Mouse (Mus musculus) myocyte (in vitro differentiated cells): Measurements from ENCODE around the gene Cdk13. TPM values are rescaled to one million over a fixed set of nuclear protein-coding genes. Genes with fewer than 3 reads are reported as not detected.
A peak's percentile ranks its signal among the peaks of the same experiment; 100 is the strongest.

Experiments
- H3K27me3 ChIP-seq: one replicate; pipeline ENCODE4 v1.6.1; 2011; ENCODE audit not compliant: control insufficient read depth, insufficient read depth, insufficient read length
- H3K36me3 ChIP-seq: one replicate; pipeline ENCODE4 v1.6.1; 2011; ENCODE audit not compliant: control insufficient read depth, insufficient read depth
- H3K4me2 ChIP-seq: one replicate; pipeline ENCODE4 v1.6.1; 2011; ENCODE audit warnings: low read depth, control low read depth
- H3K4me3 ChIP-seq: one replicate; pipeline ENCODE4 v1.5.1; 2011; ENCODE audit warnings: mild to moderate bottlenecking, control low read depth, moderate library complexity
- H3K79me2 ChIP-seq: one replicate; pipeline ENCODE4 v1.6.1; 2011; ENCODE audit not compliant: control insufficient read depth, insufficient read depth
- H3ac ChIP-seq: one replicate; pipeline ENCODE4 v1.6.1; 2011; ENCODE audit not compliant: control insufficient read depth, insufficient read length
- CEBPB ChIP-seq: IDR thresholded peaks from 2 replicates; pipeline ENCODE4 v1.6.1; 2011; ENCODE audit warnings: mild to moderate bottlenecking, moderate library complexity; ENCODE audit not compliant: poor library complexity, insufficient read depth, severe bottlenecking
- E2F4 ChIP-seq: IDR thresholded peaks from one replicate; pipeline ENCODE4 v1.6.1; 2011; ENCODE audit warnings: mild to moderate bottlenecking, control low read depth, moderate library complexity; ENCODE audit not compliant: insufficient read depth
- MAX ChIP-seq: IDR thresholded peaks from one replicate; pipeline ENCODE4 v1.6.1; 2011; ENCODE audit warnings: low read depth, mild to moderate bottlenecking, control low read depth
- MYOD1 ChIP-seq, 3 experiments: IDR thresholded peaks; one replicate each; pipeline ENCODE4 v1.6.1; 2011; ENCODE audit warnings: control low read depth in 2 of 3, low read depth in 2 of 3, mild to moderate bottlenecking in 2 of 3, moderate library complexity in 1 of 3; ENCODE audit not compliant: insufficient read length in 2 of 3, control insufficient read depth in 1 of 3
- MYOG ChIP-seq, 3 experiments: IDR thresholded peaks; one replicate each; pipeline ENCODE4 v1.6.1; 2011; ENCODE audit warnings: control low read depth in 2 of 3, low read depth in 2 of 3, mild to moderate bottlenecking in 2 of 3; ENCODE audit not compliant: insufficient read length in 2 of 3, control insufficient read depth in 1 of 3, insufficient read depth in 1 of 3
- POLR2A ChIP-seq: IDR thresholded peaks from one replicate; pipeline ENCODE4 v1.6.1; 2011; ENCODE audit warnings: low read depth, mild to moderate bottlenecking, control low read depth, moderate library complexity; ENCODE audit not compliant: insufficient read length
- POLR2AphosphoS2 ChIP-seq: IDR thresholded peaks from one replicate; pipeline ENCODE4 v1.6.1; 2011; ENCODE audit warnings: low read depth, control low read depth; ENCODE audit not compliant: insufficient read length
- REST ChIP-seq: IDR thresholded peaks from one replicate; pipeline ENCODE4 v1.6.1; 2011; ENCODE audit warnings: mild to moderate bottlenecking, control low read depth, moderate library complexity; ENCODE audit not compliant: insufficient read depth, insufficient read length
- SRF ChIP-seq: IDR thresholded peaks from one replicate; pipeline ENCODE4 v1.6.1; 2011; ENCODE audit warnings: low read depth; ENCODE audit not compliant: control insufficient read depth, insufficient read length
- TCF12 ChIP-seq: IDR thresholded peaks from one replicate; pipeline ENCODE4 v1.6.1; 2011; ENCODE audit warnings: mild to moderate bottlenecking, control low read depth; ENCODE audit not compliant: poor library complexity, insufficient read depth, severe bottlenecking
- TCF3 ChIP-seq: IDR thresholded peaks from one replicate; pipeline ENCODE4 v1.6.1; 2011; ENCODE audit warnings: low read depth, control low read depth; ENCODE audit not compliant: insufficient read length
- USF1 ChIP-seq: IDR thresholded peaks from one replicate; pipeline ENCODE4 v1.6.1; 2011; ENCODE audit warnings: low read depth, mild to moderate bottlenecking, control low read depth, moderate library complexity
- polyA plus RNA-seq: library from polyadenylated mRNA; unstranded; fragments of >200 nt; fragmentation: generic; extraction: Trizol; gene quantifications from one replicate; pipeline ENCODE4 v1.2.1, GENCODE M21; 2012; ENCODE audit warnings: missing spikeins

Cdk13 gene
- polyA plus RNA-seq, 1 experiment: 11.6 TPM

DNA sequence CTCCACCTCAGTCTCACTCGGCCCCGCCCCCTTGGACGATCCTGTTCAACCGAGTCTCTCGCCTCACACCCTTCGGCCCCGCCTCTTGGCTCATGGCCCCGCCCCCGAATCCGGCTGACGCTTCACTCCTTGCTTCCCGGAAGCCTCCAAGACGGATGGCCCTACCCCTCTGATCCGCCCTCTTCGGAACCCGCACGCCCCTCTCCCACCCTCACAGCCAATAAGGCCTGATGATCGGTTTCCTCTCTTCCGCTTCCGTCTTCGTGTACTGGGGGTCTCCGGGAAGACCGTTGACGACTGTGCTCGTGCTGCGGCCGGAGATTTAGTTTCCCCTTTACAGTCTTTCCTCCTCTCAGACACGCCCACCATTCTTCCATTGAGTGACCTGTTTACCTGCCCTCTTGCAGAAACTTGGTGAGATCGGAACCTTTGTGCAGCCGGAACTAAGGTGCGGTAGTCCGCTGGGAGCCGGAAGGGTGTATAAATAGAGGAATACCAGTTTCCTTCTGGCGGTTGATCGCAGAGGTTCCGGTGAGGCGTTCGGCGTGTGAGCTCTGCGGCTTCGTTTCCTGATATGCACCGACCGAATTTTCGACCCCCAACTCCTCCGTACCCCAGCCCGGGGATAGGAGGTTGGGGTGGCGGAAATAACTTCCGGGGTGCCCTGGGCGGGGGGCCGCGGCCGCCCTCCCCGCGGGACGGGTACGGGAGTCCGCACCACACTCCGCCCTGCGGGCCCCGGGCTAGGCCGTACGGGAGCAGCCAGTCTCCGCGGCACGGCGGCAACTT is 109.8 kb downstream of the Cdk13 start, which contains the start of the genes Mplkip and Sugct:
Gene Mplkip, plus strand, starts transcription at position 282 of the 789 bp plus-strand sequence.
Gene Sugct, minus strand, starts transcription at position 643 of the 789 bp plus-strand sequence.
- peaks cover 44% of the 10 kb centered on the region for H3K79me2 ChIP-seq
- H3K4me2 ChIP-seq: peak within 1 kb of the TSS; percentile 84
- no peaks in the 10 kb centered on the region for H3K36me3 ChIP-seq
- H3ac ChIP-seq: peak within 1 kb of the TSS; percentile 58
- TF ChIP-seq TCF12: no peak
- no peak for TF ChIP-seq CEBPB
- TF ChIP-seq POLR2A: peak; percentile 61
- TF ChIP-seq TCF3: no peak
- no peak for TF ChIP-seq REST
- no peak for TF ChIP-seq MYOG (IDR thresholded peaks at IDR 0.05; ENCODE audit: control insufficient read depth in 1 of 3, insufficient read depth in 1 of 3, insufficient read length in 2 of 3, low read depth in 2 of 3)
- TF ChIP-seq USF1: peak; percentile 6
- TF ChIP-seq MYOD1 (IDR thresholded peaks at IDR 0.05; ENCODE audit: control insufficient read depth in 1 of 3, insufficient read length in 2 of 3, low read depth in 2 of 3): no peak
- peak; percentile 67 for TF ChIP-seq POLR2AphosphoS2
- peak within 1 kb of the TSS; percentile 76 for H3K4me3 ChIP-seq
- H3K27me3 ChIP-seq: no peaks in the 10 kb centered on the region

DNA sequence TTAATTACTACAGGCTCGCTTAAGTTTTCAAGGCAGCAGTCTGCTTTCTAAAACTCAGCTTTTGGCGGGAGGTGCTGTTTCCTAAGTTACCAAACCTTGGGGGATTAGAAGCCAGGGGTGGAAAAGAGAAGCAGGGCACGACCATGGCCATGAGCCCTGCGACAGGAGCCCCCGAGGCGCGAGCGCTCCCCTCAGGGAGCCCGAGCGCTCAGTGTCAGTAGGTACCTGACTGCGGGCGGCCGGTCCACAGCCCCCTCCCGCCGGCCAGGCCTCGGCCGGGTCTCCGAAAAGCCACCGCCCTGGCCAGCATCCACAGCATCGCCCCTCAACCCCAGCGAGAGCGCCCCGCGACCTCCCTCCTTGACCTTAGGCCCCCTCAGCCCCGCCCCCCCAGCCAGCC is 110.5 kb downstream of the Cdk13 start:
- H3K79me2 ChIP-seq: peaks cover 37% of the 10 kb centered on the region
- H3K4me2 ChIP-seq: peak overlapping the region; percentile 72
- H3ac ChIP-seq: peak overlapping the region; percentile 2
- H3K27me3 ChIP-seq: no peaks in the 10 kb centered on the region
- no peaks in the 10 kb centered on the region for H3K36me3 ChIP-seq
- H3K4me3 ChIP-seq: peak overlapping the region; percentile 76
- TF ChIP-seq TCF12 (no peak), CEBPB (no peak), E2F4 (no peak), POLR2AphosphoS2 (peak; percentile 50), MYOG (IDR thresholded peaks at IDR 0.05; ENCODE audit: control insufficient read depth in 1 of 3, insufficient read depth in 1 of 3, insufficient read length in 2 of 3, low read depth in 2 of 3) (no peak), POLR2A (peak; percentile 52), REST (no peak), USF1 (no peak)

DNA sequence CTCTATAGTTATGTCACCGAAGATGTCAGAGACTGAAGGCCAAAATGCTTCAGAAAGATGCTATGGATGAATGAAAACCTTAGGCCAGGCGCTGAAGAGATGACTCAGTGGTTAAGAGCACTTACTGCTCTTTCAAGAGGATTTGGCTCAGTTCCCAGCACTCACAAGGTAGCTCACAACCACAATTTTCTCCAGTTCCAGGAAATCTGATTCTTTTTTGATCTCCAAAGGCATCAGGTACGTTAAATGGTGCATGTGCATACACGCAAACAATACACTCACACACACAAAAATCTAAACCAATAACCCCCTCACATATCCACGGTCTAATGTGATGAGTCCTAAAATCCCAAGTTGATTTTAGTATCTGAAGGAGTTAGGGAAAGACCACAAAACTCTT is 111.1 kb downstream of the Cdk13 start:
- Histone ChIP-seq H3K36me3 (no peaks in the 10 kb centered on the region), H3K4me3 (peak overlapping the region; percentile 76), H3K27me3 (no peaks in the 10 kb centered on the region), H3ac (peak overlapping the region; percentile 2), H3K79me2 (peaks cover 32% of the 10 kb centered on the region), H3K4me2 (peak overlapping the region; percentile 72)
- TF ChIP-seq POLR2A (no peak), SRF (no peak), POLR2AphosphoS2 (no peak), USF1 (no peak), CEBPB (no peak), MYOG (IDR thresholded peaks at IDR 0.05; ENCODE audit: control insufficient read depth in 1 of 3, insufficient read depth in 1 of 3, insufficient read length in 2 of 3, low read depth in 2 of 3) (no peak), MAX (no peak), TCF3 (no peak), MYOD1 (IDR thresholded peaks at IDR 0.05; ENCODE audit: control insufficient read depth in 1 of 3, insufficient read length in 2 of 3, low read depth in 2 of 3) (no peak), REST (no peak), E2F4 (no peak), TCF12 (no peak)

DNA sequence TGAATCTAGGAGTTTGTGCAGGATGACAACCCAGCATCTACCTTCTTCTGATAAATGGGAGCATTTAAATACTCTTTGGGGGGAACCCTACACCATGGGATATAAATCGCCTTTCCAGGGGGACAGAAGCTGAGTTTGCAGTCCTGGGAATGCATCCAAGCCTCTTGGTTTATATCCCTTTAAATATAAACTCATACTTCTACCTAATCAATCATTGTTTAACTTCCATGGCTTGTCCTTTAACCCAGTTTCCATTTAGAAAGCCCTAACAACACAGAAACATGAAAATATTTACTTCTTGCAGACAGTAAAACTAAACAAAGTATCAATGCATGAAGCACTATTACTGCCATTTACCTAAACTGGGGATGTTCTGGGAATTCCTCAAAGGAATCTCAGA is 113.5 kb downstream of the Cdk13 start:
- Histone ChIP-seq H3K79me2 (peaks cover 10% of the 10 kb centered on the region), H3ac (no peak overlapping the region), H3K27me3 (no peaks in the 10 kb centered on the region), H3K4me2 (no peak overlapping the region), H3K4me3 (no peak overlapping the region), H3K36me3 (no peaks in the 10 kb centered on the region)
- TF ChIP-seq SRF (no peak), MYOG (IDR thresholded peaks at IDR 0.05; ENCODE audit: control insufficient read depth in 1 of 3, insufficient read depth in 1 of 3, insufficient read length in 2 of 3, low read depth in 2 of 3) (no peak), CEBPB (no peak), POLR2A (no peak), TCF12 (no peak), E2F4 (no peak), TCF3 (no peak), MYOD1 (IDR thresholded peaks at IDR 0.05; ENCODE audit: control insufficient read depth in 1 of 3, insufficient read length in 2 of 3, low read depth in 2 of 3) (no peak), MAX (no peak), REST (no peak), USF1 (no peak), POLR2AphosphoS2 (no peak)
